Mouse (Mus musculus): ENCODE measurements around the gene Nhsl2. TPM values are rescaled to one million over a fixed set of nuclear protein-coding genes. Genes with fewer than 3 reads are reported as not detected.

The Nhsl2 gene
- polyA plus RNA-seq, 1 experiment from 2014 or later, result 13.0 TPM

- H3K9me3 ChIP-seq, result no peaks in the 10 kb centered on the region
- H3K9ac ChIP-seq, result no peak overlapping the region
- H3K36me3 ChIP-seq, result no peaks in the 10 kb centered on the region
- H3K4me1 ChIP-seq, result no peaks in the 10 kb centered on the region
- H3K4me2 ChIP-seq, result no peak overlapping the region
- 75% methylated on average over 2 of the region's 2 CpGs for WGBS
- H3K4me3 ChIP-seq, result no peak overlapping the region
- H3K27me3 ChIP-seq, result peaks cover 54% of the 10 kb centered on the region
- no peak overlapping the region for H3K27ac ChIP-seq
- ATAC-seq (ENCODE audit: insufficient number of reproducible peaks, insufficient read depth, low FRiP score, low TSS enrichment, low read depth), result no peak
Measured at GRCm38 (mm10) chrX:101929131-101929530, 79.9 kb downstream of the Nhsl2 start.

GRCm38 (mm10) chrX:101930301-101930700, 81.1 kb downstream of the Nhsl2 start:
- Histone ChIP-seq H3K36me3 (no peaks in the 10 kb centered on the region), H3K9ac (no peak overlapping the region), H3K27me3 (peaks cover 61% of the 10 kb centered on the region), H3K4me3 (no peak overlapping the region), H3K4me2 (no peak overlapping the region), H3K9me3 (no peaks in the 10 kb centered on the region), H3K4me1 (no peaks in the 10 kb centered on the region), H3K27ac (no peak overlapping the region)
- ATAC-seq (ENCODE audit: insufficient number of reproducible peaks, insufficient read depth, low FRiP score, low TSS enrichment, low read depth), result no peak
- 86% methylated on average over 6 of the region's 6 CpGs for WGBS

- Histone ChIP-seq H3K4me1 (no peaks in the 10 kb centered on the region), H3K27ac (no peak overlapping the region), H3K9me3 (no peaks in the 10 kb centered on the region), H3K4me2 (no peak overlapping the region), H3K27me3 (peaks cover 62% of the 10 kb centered on the region), H3K9ac (no peak overlapping the region), H3K36me3 (no peaks in the 10 kb centered on the region), H3K4me3 (no peak overlapping the region)
- 70% methylated on average over 5 of the region's 5 CpGs for WGBS
- no peak for ATAC-seq (ENCODE audit: insufficient number of reproducible peaks, insufficient read depth, low FRiP score, low TSS enrichment, low read depth)
Measured at GRCm38 (mm10) chrX:101931016-101931415, 81.8 kb downstream of the Nhsl2 start.

GRCm38 (mm10) chrX:101932244-101932643, 83.1 kb downstream of the Nhsl2 start:
- Histone ChIP-seq H3K4me2 (no peak overlapping the region), H3K36me3 (no peaks in the 10 kb centered on the region), H3K27ac (no peak overlapping the region), H3K27me3 (peaks cover 69% of the 10 kb centered on the region), H3K9ac (no peak overlapping the region), H3K4me1 (no peaks in the 10 kb centered on the region), H3K4me3 (no peak overlapping the region), H3K9me3 (no peaks in the 10 kb centered on the region)
- 84% methylated on average over 7 of the region's 7 CpGs for WGBS
- ATAC-seq (ENCODE audit: insufficient number of reproducible peaks, insufficient read depth, low FRiP score, low TSS enrichment, low read depth), result no peak

GRCm38 (mm10) chrX:101933346-101933745, 84.2 kb downstream of the Nhsl2 start:
- Histone ChIP-seq H3K4me1 (no peaks in the 10 kb centered on the region), H3K27me3 (peaks cover 69% of the 10 kb centered on the region), H3K36me3 (no peaks in the 10 kb centered on the region), H3K4me3 (no peak overlapping the region), H3K4me2 (no peak overlapping the region), H3K9me3 (no peaks in the 10 kb centered on the region), H3K9ac (no peak overlapping the region), H3K27ac (no peak overlapping the region)
- no peak for ATAC-seq (ENCODE audit: insufficient number of reproducible peaks, insufficient read depth, low FRiP score, low TSS enrichment, low read depth)
- WGBS, result 83% methylated on average over 5 of the region's 5 CpGs

GRCm38 (mm10) chrX:101935291-101935840, 86.2 kb downstream of the Nhsl2 start:
- Histone ChIP-seq H3K27ac (no peak overlapping the region), H3K4me2 (no peak overlapping the region), H3K36me3 (no peaks in the 10 kb centered on the region), H3K9ac (no peak overlapping the region), H3K9me3 (no peaks in the 10 kb centered on the region), H3K4me3 (no peak overlapping the region), H3K27me3 (peaks cover 64% of the 10 kb centered on the region), H3K4me1 (no peaks in the 10 kb centered on the region)
- ATAC-seq (ENCODE audit: insufficient number of reproducible peaks, insufficient read depth, low FRiP score, low TSS enrichment, low read depth), result no peak
- WGBS, result 46% methylated on average over 3 of the region's 3 CpGs

- H3K9ac ChIP-seq, result no peak overlapping the region
- H3K4me2 ChIP-seq, result no peak overlapping the region
- H3K4me3 ChIP-seq, result no peak overlapping the region
- peaks cover 69% of the 10 kb centered on the region for H3K27me3 ChIP-seq
- H3K27ac ChIP-seq, result no peak overlapping the region
- WGBS, result 89% methylated on average over 5 of the region's 5 CpGs
- no peaks in the 10 kb centered on the region for H3K36me3 ChIP-seq
- H3K4me1 ChIP-seq, result peaks cover 28% of the 10 kb centered on the region
- H3K9me3 ChIP-seq, result no peaks in the 10 kb centered on the region
- no peak for ATAC-seq (ENCODE audit: insufficient number of reproducible peaks, insufficient read depth, low FRiP score, low TSS enrichment, low read depth)
Measured at GRCm38 (mm10) chrX:101939486-101939885, 90.3 kb downstream of the Nhsl2 start.

- H3K4me1 ChIP-seq, result peaks cover 36% of the 10 kb centered on the region
- 18% methylated on average over 6 of the region's 6 CpGs for WGBS
- ATAC-seq (ENCODE audit: insufficient number of reproducible peaks, insufficient read depth, low FRiP score, low TSS enrichment, low read depth), result peak; percentile 92
- 0 out of 2 replicates have a peak overlapping the region, but pooled peaks have one; percentile 3 for H3K4me2 ChIP-seq
- peaks cover 75% of the 10 kb centered on the region for H3K27me3 ChIP-seq
- H3K4me3 ChIP-seq, result no peak overlapping the region
- peak overlapping the region; percentile 75 for H3K27ac ChIP-seq
- no peaks in the 10 kb centered on the region for H3K9me3 ChIP-seq
- H3K9ac ChIP-seq, result no peak overlapping the region
- H3K36me3 ChIP-seq, result no peaks in the 10 kb centered on the region
Measured at GRCm38 (mm10) chrX:101942461-101942896, 93.3 kb downstream of the Nhsl2 start.

GRCm38 (mm10) chrX:101943743-101944142, 94.6 kb downstream of the Nhsl2 start:
- Histone ChIP-seq H3K4me1 (peaks cover 36% of the 10 kb centered on the region), H3K4me2 (no peak overlapping the region), H3K9me3 (no peaks in the 10 kb centered on the region), H3K9ac (no peak overlapping the region), H3K27ac (peak overlapping the region; percentile 75), H3K36me3 (no peaks in the 10 kb centered on the region), H3K27me3 (peaks cover 72% of the 10 kb centered on the region), H3K4me3 (no peak overlapping the region)
- WGBS, result 39% methylated on average over 2 of the region's 2 CpGs
- ATAC-seq (ENCODE audit: insufficient number of reproducible peaks, insufficient read depth, low FRiP score, low TSS enrichment, low read depth), result no peak

GRCm38 (mm10) chrX:101944761-101945330, 95.7 kb downstream of the Nhsl2 start:
- H3K9me3 ChIP-seq, result no peaks in the 10 kb centered on the region
- H3K36me3 ChIP-seq, result no peaks in the 10 kb centered on the region
- H3K9ac ChIP-seq, result no peak overlapping the region
- no peak overlapping the region for H3K4me3 ChIP-seq
- no peak for ATAC-seq (ENCODE audit: insufficient number of reproducible peaks, insufficient read depth, low FRiP score, low TSS enrichment, low read depth)
- H3K27ac ChIP-seq, result no peak overlapping the region
- H3K4me1 ChIP-seq, result peaks cover 36% of the 10 kb centered on the region
- H3K4me2 ChIP-seq, result no peak overlapping the region
- H3K27me3 ChIP-seq, result peaks cover 65% of the 10 kb centered on the region
- 85% methylated on average over 2 of the region's 2 CpGs for WGBS

GRCm38 (mm10) chrX:101952436-101952835, 103.3 kb downstream of the Nhsl2 start:
- WGBS, result 78% methylated on average over 6 of the region's 6 CpGs
- H3K9ac ChIP-seq, result no peak overlapping the region
- H3K4me2 ChIP-seq, result no peak overlapping the region
- no peaks in the 10 kb centered on the region for H3K4me1 ChIP-seq
- H3K9me3 ChIP-seq, result no peaks in the 10 kb centered on the region
- no peak overlapping the region for H3K27ac ChIP-seq
- H3K27me3 ChIP-seq, result peaks cover 58% of the 10 kb centered on the region
- no peaks in the 10 kb centered on the region for H3K36me3 ChIP-seq
- H3K4me3 ChIP-seq, result no peak overlapping the region
- no peak for ATAC-seq (ENCODE audit: insufficient number of reproducible peaks, insufficient read depth, low FRiP score, low TSS enrichment, low read depth)

GRCm38 (mm10) chrX:101953256-101953655, 104.1 kb downstream of the Nhsl2 start:
- no peaks in the 10 kb centered on the region for H3K4me1 ChIP-seq
- H3K4me3 ChIP-seq, result no peak overlapping the region
- H3K9me3 ChIP-seq, result no peaks in the 10 kb centered on the region
- H3K9ac ChIP-seq, result no peak overlapping the region
- WGBS, result 90% methylated on average over 2 of the region's 2 CpGs
- H3K27ac ChIP-seq, result no peak overlapping the region
- H3K36me3 ChIP-seq, result no peaks in the 10 kb centered on the region
- peaks cover 56% of the 10 kb centered on the region for H3K27me3 ChIP-seq
- no peak for ATAC-seq (ENCODE audit: insufficient number of reproducible peaks, insufficient read depth, low FRiP score, low TSS enrichment, low read depth)
- H3K4me2 ChIP-seq, result no peak overlapping the region

Data from embryonic facial prominence, embryonic 13.5 days (tissue).